Mouse (Mus musculus): ENCODE measurements around the gene Lipn. TPM values are rescaled to one million over a fixed set of nuclear protein-coding genes. Genes with fewer than 3 reads are reported as not detected.

The Lipn gene
- polyA plus RNA-seq (2012; ENCODE audit: insufficient read depth, insufficient read length, missing spikeins), result 2.2 and 3.3 TPM in 2 replicates

DNA sequence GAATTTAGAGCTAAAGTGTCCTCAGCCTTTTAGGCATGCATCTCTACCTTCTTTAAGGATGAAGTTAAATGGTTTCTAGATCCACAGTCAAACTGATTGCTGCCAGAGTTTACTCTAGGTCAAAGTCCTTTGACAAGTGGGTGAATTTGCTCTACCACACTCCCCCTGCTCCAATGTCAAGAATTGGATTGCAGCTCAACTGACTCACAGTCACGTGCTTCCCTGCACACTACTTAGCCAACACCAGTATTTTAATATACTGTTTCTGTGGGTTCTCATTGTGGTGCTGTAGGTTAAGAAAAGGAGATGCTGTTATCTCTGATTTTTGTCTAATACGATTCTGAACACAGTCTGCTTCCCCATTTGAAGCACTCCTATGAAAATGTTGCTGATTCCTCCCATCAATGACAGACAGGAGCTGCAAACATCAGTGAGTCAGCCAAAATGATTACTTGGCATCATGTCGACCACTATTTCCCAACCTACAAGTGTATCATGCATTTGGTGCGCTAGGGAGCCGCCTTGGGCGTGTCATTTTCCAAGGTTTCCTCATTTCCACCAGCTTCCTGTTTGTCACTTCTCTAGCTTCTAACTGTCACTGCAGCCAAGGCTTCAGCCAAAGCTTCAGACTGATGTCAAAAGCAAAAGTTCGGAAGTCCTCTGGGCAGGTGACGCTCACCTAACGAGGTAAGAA, at the start of gene Lipn:
Gene Lipn, plus strand, starts transcription at position 580 of the 694 bp plus-strand sequence.
- Histone ChIP-seq H3K27ac (ENCODE audit: insufficient read depth, low read depth, low read length) (peak within 1 kb of the TSS; percentile 17), H3K4me3 (ENCODE audit: insufficient read depth, low read length) (no peak within 1 kb of the TSS), H3K4me1 (ENCODE audit: control insufficient read depth, insufficient read depth, low read length) (peaks cover 25% of the 10 kb centered on the region)
- no peak for TF ChIP-seq POLR2A (IDR thresholded peaks at IDR 0.05; ENCODE audit: borderline replicate concordance, low read depth, low read length)
- no peak for TF ChIP-seq CTCF (IDR thresholded peaks at IDR 0.05; ENCODE audit: low read depth, low read length)

DNA sequence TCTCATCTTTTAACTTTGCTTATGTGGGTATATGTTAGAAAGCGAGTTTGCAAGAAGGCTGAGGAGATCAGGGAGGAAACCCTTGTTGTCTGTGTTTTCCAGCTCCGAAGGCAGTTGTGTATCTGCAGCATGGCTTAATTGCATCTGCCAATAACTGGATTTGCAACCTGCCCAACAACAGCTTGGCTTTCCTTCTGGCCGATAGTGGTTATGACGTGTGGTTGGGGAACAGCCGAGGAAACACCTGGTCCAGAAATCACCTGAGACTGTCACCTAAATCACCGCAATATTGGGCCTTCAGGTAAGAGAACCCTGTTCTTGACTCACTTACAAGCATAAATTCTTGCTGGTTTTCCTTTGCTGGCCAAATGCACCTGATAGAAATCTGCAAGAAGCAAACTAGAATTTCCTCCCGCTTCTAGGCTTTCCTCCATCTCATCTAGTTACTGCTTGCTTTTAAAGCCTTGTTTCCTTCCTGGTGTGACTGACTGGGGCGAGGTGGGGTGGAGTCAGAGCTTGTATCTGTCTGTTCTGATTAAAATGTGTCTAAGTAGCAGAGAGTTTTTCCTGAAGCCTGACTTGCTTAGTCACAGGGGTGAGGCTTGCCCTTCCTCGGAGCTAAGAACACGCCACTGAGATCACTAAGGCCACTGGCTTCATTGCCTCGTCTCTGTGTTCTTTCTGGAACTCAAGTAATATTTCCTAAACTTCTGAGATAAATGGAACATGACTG, 45.6 kb upstream of the Lipn start:
- Histone ChIP-seq H3K4me1 (ENCODE audit: control insufficient read depth, insufficient read depth, low read length) (no peaks in the 10 kb centered on the region), H3K27ac (ENCODE audit: insufficient read depth, low read depth, low read length) (no peak overlapping the region), H3K4me3 (ENCODE audit: insufficient read depth, low read length) (no peak overlapping the region)
- TF ChIP-seq POLR2A (IDR thresholded peaks at IDR 0.05; ENCODE audit: borderline replicate concordance, low read depth, low read length) (no peak), CTCF (IDR thresholded peaks at IDR 0.05; ENCODE audit: low read depth, low read length) (no peak)

DNA sequence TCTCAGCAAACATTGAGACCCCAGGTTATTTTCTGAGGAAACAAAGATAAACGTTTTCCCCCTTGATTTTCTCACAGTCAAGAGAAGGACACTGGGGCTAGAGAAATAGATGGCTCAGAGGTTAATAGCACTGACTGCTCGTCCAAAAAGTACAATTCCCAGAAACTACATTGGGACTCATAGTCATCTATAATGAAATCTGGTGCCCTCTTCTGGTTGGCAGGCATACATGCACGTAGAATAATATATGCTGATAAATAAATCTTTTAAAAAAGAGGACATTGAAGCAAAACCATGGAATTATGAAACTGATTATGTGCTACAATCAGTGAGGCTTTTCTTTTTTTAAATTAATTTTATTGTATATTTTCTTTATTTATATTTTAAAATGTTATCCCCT, 44.4 kb upstream of the Lipn start:
- Histone ChIP-seq H3K4me3 (ENCODE audit: insufficient read depth, low read length) (no peak overlapping the region), H3K27ac (ENCODE audit: insufficient read depth, low read depth, low read length) (no peak overlapping the region), H3K4me1 (ENCODE audit: control insufficient read depth, insufficient read depth, low read length) (no peaks in the 10 kb centered on the region)
- TF ChIP-seq CTCF (IDR thresholded peaks at IDR 0.05; ENCODE audit: low read depth, low read length), result no peak
- no peak for TF ChIP-seq POLR2A (IDR thresholded peaks at IDR 0.05; ENCODE audit: borderline replicate concordance, low read depth, low read length)

DNA sequence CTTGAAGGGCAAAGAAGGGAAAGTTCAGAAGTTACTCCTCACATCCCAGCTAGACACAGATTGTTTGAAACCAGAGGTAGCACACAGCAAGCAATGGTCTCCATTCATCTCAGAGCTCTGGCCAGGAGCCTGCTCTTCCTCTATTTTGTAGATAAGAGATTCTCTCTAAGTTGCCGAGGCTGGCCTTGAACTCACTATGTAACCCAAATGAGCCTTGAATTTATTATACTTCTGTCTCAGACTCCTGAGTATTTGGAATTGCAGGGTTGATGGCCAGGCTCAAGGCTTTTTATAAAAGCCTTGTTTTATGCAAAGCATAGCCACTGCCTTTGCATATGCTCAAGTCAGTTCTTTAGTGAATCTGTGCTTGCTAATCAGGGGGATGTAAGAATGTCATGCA, 27.4 kb upstream of the Lipn start:
- H3K27ac ChIP-seq (ENCODE audit: insufficient read depth, low read depth, low read length), result no peak overlapping the region
- TF ChIP-seq POLR2A (IDR thresholded peaks at IDR 0.05; ENCODE audit: borderline replicate concordance, low read depth, low read length), result no peak
- no peak for TF ChIP-seq CTCF (IDR thresholded peaks at IDR 0.05; ENCODE audit: low read depth, low read length)
- H3K4me1 ChIP-seq (ENCODE audit: control insufficient read depth, insufficient read depth, low read length), result peaks cover 5% of the 10 kb centered on the region
- H3K4me3 ChIP-seq (ENCODE audit: insufficient read depth, low read length), result no peak overlapping the region

DNA sequence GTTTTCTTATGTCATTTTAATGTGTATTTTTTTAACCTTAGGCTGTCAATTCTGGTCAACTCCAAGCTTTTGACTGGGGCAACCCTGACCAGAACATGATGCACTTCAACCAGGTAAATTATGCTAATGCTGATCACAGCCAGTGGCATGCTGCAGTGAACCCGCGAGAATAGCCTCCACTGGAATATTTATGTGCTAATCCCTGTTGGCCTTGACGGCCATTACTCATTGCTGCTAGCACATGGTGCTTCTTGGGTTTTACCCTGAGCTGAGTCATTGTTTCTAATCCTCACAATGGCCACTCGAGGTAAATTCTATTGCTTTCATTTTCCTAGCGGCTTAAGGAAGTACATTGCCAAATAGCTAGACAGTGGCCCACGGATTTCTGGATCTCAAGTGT, 24.1 kb upstream of the Lipn start:
- TF ChIP-seq CTCF (IDR thresholded peaks at IDR 0.05; ENCODE audit: low read depth, low read length) (no peak), POLR2A (IDR thresholded peaks at IDR 0.05; ENCODE audit: borderline replicate concordance, low read depth, low read length) (no peak)
- Histone ChIP-seq H3K27ac (ENCODE audit: insufficient read depth, low read depth, low read length) (peak overlapping the region; percentile 61), H3K4me3 (ENCODE audit: insufficient read depth, low read length) (peak overlapping the region; percentile 33), H3K4me1 (ENCODE audit: control insufficient read depth, insufficient read depth, low read length) (peaks cover 5% of the 10 kb centered on the region)

DNA sequence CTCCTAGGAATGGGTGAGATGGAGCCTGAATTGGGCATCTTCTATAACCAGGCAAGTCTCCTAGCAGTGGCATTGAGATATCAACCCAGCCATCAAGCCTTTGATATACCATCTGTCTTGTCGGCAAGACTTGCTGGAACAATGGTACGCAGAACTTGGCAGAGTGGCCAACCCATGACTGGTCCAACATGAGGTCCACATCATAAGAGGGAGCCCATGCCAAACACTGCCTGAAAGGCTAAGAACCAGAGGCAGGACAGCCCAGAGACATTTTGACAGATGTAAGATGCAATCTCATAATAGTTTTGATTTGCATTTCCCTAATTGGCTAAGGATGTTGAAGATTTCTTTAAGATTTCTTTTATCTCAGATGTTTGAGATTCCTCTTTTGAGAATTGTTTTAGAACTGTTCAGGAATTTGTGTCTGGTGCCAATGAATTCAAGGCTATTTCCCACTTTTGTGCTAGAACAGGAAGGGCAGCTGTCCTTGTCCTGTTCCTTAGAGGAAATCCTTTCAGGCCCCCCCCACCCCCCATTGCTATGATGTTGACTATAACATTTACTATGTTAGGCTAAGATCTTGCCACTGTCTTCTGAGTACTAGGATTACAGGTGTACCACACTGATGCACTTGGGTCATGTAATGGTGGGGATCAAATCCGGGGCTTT, 17.7 kb upstream of the Lipn start:
- Histone ChIP-seq H3K4me1 (ENCODE audit: control insufficient read depth, insufficient read depth, low read length) (peaks cover under 1% of the 10 kb centered on the region), H3K4me3 (ENCODE audit: insufficient read depth, low read length) (no peak overlapping the region), H3K27ac (ENCODE audit: insufficient read depth, low read depth, low read length) (no peak overlapping the region)
- no peak for TF ChIP-seq POLR2A (IDR thresholded peaks at IDR 0.05; ENCODE audit: borderline replicate concordance, low read depth, low read length)
- no peak for TF ChIP-seq CTCF (IDR thresholded peaks at IDR 0.05; ENCODE audit: low read depth, low read length)

DNA sequence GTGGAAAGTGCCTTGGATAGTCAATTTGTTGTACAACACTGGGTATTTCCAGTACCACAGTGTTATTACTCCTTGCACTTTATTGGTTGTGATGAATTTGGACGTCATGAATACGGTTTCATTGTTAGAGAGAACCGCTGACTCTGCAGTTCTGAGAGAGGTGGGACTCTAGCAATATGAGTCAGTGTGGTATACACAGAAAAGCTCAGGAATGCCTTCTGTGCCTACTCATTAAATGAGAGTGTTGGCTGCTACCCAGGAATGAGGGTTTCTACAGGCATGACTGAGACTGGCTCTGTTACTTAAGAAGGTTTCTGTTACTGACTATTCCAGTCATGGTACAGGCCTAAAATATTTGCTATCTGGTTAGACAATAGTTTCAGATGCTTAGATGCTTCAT, 15.7 kb upstream of the Lipn start:
- H3K4me1 ChIP-seq (ENCODE audit: control insufficient read depth, insufficient read depth, low read length), result no peaks in the 10 kb centered on the region
- TF ChIP-seq POLR2A (IDR thresholded peaks at IDR 0.05; ENCODE audit: borderline replicate concordance, low read depth, low read length) (no peak), CTCF (IDR thresholded peaks at IDR 0.05; ENCODE audit: low read depth, low read length) (no peak)
- no peak overlapping the region for H3K4me3 ChIP-seq (ENCODE audit: insufficient read depth, low read length)
- H3K27ac ChIP-seq (ENCODE audit: insufficient read depth, low read depth, low read length), result no peak overlapping the region

DNA sequence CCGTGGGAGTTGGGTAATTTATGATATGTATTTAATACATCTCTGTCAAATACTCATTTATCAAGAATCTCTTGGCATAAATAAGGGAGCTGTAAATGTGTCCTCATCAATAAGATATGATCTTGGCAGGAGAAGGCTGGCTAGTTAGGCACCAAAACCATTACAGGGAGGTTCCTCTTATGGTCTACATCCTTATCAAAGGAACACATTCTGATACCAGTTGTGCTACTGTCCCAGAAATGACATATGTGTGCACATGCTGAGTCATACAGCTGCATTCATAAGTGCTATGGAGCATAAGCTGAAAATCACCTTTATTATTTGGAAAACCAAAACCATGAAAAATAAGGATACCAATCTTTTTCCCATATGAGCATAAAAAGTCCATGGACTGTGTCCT, 3.6 kb upstream of the Lipn start:
- H3K27ac ChIP-seq (ENCODE audit: insufficient read depth, low read depth, low read length), result no peak overlapping the region

DNA sequence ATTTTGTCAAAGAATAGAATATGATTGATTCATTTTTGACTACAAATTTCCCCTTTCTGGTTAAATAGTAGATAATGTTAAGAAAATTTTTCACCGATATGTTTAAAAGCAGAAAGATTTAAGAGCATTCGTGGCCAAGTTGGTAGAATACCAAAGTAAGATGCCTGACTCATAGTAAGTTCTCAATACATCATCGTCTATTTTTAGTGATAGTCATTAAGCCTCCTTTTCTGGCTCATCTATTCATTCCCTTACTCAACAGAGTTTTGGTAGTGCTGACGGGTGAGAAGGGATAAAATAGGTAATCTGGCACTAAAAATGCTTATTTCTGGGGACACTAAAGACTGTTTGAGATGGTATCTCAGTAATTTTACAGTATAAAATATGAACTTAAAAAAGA, 3.1 kb upstream of the Lipn start:
- TF ChIP-seq CTCF (IDR thresholded peaks at IDR 0.05; ENCODE audit: low read depth, low read length), result no peak
- no peak for TF ChIP-seq POLR2A (IDR thresholded peaks at IDR 0.05; ENCODE audit: borderline replicate concordance, low read depth, low read length)
- no peak overlapping the region for H3K4me3 ChIP-seq (ENCODE audit: insufficient read depth, low read length)
- peaks cover 14% of the 10 kb centered on the region for H3K4me1 ChIP-seq (ENCODE audit: control insufficient read depth, insufficient read depth, low read length)
- H3K27ac ChIP-seq (ENCODE audit: insufficient read depth, low read depth, low read length), result no peak overlapping the region

More for the DNA sequence above, 3.6 kb upstream of the Lipn start:
- no peak overlapping the region for H3K4me3 ChIP-seq (ENCODE audit: insufficient read depth, low read length)
- H3K4me1 ChIP-seq (ENCODE audit: control insufficient read depth, insufficient read depth, low read length), result peaks cover 14% of the 10 kb centered on the region
- TF ChIP-seq POLR2A (IDR thresholded peaks at IDR 0.05; ENCODE audit: borderline replicate concordance, low read depth, low read length) (no peak), CTCF (IDR thresholded peaks at IDR 0.05; ENCODE audit: low read depth, low read length) (no peak)

DNA sequence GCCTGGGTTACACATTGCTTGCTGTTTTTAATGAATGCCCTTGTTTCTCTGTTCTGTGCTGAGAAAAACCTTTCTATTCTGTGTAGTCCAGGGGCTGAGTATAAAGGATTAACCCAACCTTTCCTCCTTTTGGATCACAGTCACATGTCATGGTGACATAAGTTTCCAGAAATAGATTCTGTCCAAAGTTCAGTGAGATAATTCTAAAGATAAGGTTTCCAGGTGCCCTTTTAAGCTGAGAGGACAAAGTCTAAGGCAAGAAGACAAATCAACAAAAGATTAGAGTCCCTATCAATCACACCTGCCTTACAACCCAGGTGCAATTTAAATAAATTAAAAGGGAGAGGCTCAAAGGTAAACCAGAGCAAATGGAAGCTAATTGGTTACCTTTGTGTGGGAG, 7.1 kb downstream of the Lipn start:
- Histone ChIP-seq H3K27ac (ENCODE audit: insufficient read depth, low read depth, low read length) (no peak overlapping the region), H3K4me3 (ENCODE audit: insufficient read depth, low read length) (no peak overlapping the region), H3K4me1 (ENCODE audit: control insufficient read depth, insufficient read depth, low read length) (peaks cover 13% of the 10 kb centered on the region)
- TF ChIP-seq CTCF (IDR thresholded peaks at IDR 0.05; ENCODE audit: low read depth, low read length) (no peak), POLR2A (IDR thresholded peaks at IDR 0.05; ENCODE audit: borderline replicate concordance, low read depth, low read length) (no peak)
